Mouse (Mus musculus): ENCODE data around the gene Btrc.
"Not testable (repeated sequence)": the region's sequence is repeated elsewhere in the genome, so short reads cannot be mapped to it uniquely, and the experiment has no call there.

DNA sequence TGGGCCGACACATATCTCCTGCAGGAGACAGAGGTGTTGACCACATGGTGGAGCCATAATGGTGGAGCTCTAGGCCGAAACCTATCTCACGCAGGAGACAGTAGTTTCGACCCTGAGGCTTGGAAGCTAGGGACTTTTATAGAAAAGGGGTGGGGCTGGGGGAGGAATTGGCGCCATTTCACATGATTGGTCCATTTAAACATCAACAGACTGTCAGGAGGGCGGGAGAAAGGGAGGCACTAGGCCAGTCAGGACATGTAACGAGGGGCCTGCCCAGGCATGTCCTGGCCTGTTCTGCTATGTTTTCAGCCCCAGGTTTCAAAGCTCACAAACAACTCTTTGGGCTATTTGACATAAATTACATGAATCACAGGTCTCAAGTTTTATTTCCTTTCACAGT is 10.8 kb upstream of the Btrc start:
- TF ChIP-seq POLR2A (IDR thresholded peaks at IDR 0.05; ENCODE audit: low read depth, low read length); CTCF (IDR thresholded peaks at IDR 0.05; ENCODE audit: extremely low read depth, insufficient read depth, insufficient read length, insufficient replicate concordance): not testable (repeated sequence)

Data from spleen, adult 2 months (tissue).